Mouse (Mus musculus): ENCODE measurements around the gene Gsdma3.
"Not testable (repeated sequence)": the region's sequence is repeated elsewhere in the genome, so short reads cannot be mapped to it uniquely, and the experiment has no call there.

The Gsdma3 gene

GRCm38 (mm10) chr11:98595955-98596354 lies 30.2 kb upstream of the Gsdma3 start:
- peak; percentile 40 for DNase-seq (ENCODE audit: low read depth, low spot score)

- DNase-seq (ENCODE audit: low read depth, low spot score) = peak; percentile 93
Measured at GRCm38 (mm10) chr11:98597363-98597762, 28.8 kb upstream of the Gsdma3 start.

- DNase-seq (ENCODE audit: low read depth, low spot score) = no peak
Measured at GRCm38 (mm10) chr11:98597991-98598390, 28.2 kb upstream of the Gsdma3 start, which contains the start of gene Lrrc3c. Lrrc3c (plus strand) TSS chr11:98598291.

- no peak for DNase-seq (ENCODE audit: low read depth, low spot score)
Measured at GRCm38 (mm10) chr11:98598851-98599290, 27.3 kb upstream of the Gsdma3 start.

GRCm38 (mm10) chr11:98599291-98599690 lies 26.9 kb upstream of the Gsdma3 start:
- no peak for DNase-seq (ENCODE audit: low read depth, low spot score)

- peak; percentile 58 for DNase-seq (ENCODE audit: low read depth, low spot score)
Measured at GRCm38 (mm10) chr11:98602090-98602690, 24.0 kb upstream of the Gsdma3 start.

- peak; percentile 28 for DNase-seq (ENCODE audit: low read depth, low spot score)
Measured at GRCm38 (mm10) chr11:98603953-98604352, 22.2 kb upstream of the Gsdma3 start.

- DNase-seq (ENCODE audit: low read depth, low spot score) = not testable (repeated sequence)
Measured at GRCm38 (mm10) chr11:98604911-98605310, 21.2 kb upstream of the Gsdma3 start.

GRCm38 (mm10) chr11:98606763-98607162 lies 19.4 kb upstream of the Gsdma3 start:
- DNase-seq (ENCODE audit: low read depth, low spot score) = peak; percentile 80

- DNase-seq (ENCODE audit: low read depth, low spot score) = no peak
Measured at GRCm38 (mm10) chr11:98620791-98621190, 5.4 kb upstream of the Gsdma3 start.

- DNase-seq (ENCODE audit: low read depth, low spot score) = not testable (repeated sequence)
Measured at GRCm38 (mm10) chr11:98623981-98624380, 2.2 kb upstream of the Gsdma3 start.

GRCm38 (mm10) chr11:98624381-98624780 lies 1.8 kb upstream of the Gsdma3 start:
- DNase-seq (ENCODE audit: low read depth, low spot score) = not testable (repeated sequence)

- DNase-seq (ENCODE audit: low read depth, low spot score) = no peak
Measured at GRCm38 (mm10) chr11:98628706-98629105, 2.5 kb downstream of the Gsdma3 start.

- DNase-seq (ENCODE audit: low read depth, low spot score) = no peak
Measured at GRCm38 (mm10) chr11:98630646-98631045, 4.5 kb downstream of the Gsdma3 start.

GRCm38 (mm10) chr11:98635312-98635970 lies 9.3 kb downstream of the Gsdma3 start:
- peak; percentile 68 for DNase-seq (ENCODE audit: low read depth, low spot score)

- no peak for DNase-seq (ENCODE audit: low read depth, low spot score)
Measured at GRCm38 (mm10) chr11:98637501-98637900, 11.3 kb downstream of the Gsdma3 start.

GRCm38 (mm10) chr11:98640091-98640490 lies 13.9 kb downstream of the Gsdma3 start:
- no peak for DNase-seq (ENCODE audit: low read depth, low spot score)

- no peak for DNase-seq (ENCODE audit: low read depth, low spot score)
Measured at GRCm38 (mm10) chr11:98644757-98645156, 18.6 kb downstream of the Gsdma3 start.

GRCm38 (mm10) chr11:98645946-98646345 lies 19.8 kb downstream of the Gsdma3 start:
- DNase-seq (ENCODE audit: low read depth, low spot score) = no peak

GRCm38 (mm10) chr11:98646459-98646858 lies 20.3 kb downstream of the Gsdma3 start, which contains the start of gene Gsdma2:
Gsdma2 (plus strand) TSS chr11:98646759.
- DNase-seq (ENCODE audit: low read depth, low spot score) = no peak

GRCm38 (mm10) chr11:98655076-98655475 lies 28.9 kb downstream of the Gsdma3 start:
- DNase-seq (ENCODE audit: low read depth, low spot score) = peak; percentile 75

GRCm38 (mm10) chr11:98660517-98660916 lies 34.4 kb downstream of the Gsdma3 start:
- peak; percentile 81 for DNase-seq (ENCODE audit: low read depth, low spot score)

GRCm38 (mm10) chr11:98664091-98664490 lies 37.9 kb downstream of the Gsdma3 start, which contains the start of gene Gsdma:
Gsdma (plus strand) TSS chr11:98664351.
- DNase-seq (ENCODE audit: low read depth, low spot score) = no peak

Measured in CD4-positive, CD25-positive, alpha-beta regulatory T cell, adult 2 months (primary cell).